Mouse (Mus musculus) heart, adult 2 months (tissue): ENCODE results near the gene Prap1.

Experiments used
- CTCF ChIP-seq: fragments of 200-600 bp; IDR thresholded peaks from 2 replicates; pipeline ENCODE4 v1.8.1; 2022; ENCODE audit warnings: antibody characterized with exemption, mild to moderate bottlenecking, moderate library complexity
- EP300 ChIP-seq: fragments of 200-500 bp; IDR thresholded peaks from 2 replicates; pipeline ENCODE4 v1.6.1; 2011; ENCODE audit warnings: low read depth, low read length, control low read depth; ENCODE audit not compliant: insufficient read depth

GRCm38 (mm10) chr7:140078711-140079110 lies 14.5 kb upstream of the Prap1 start:
- TF ChIP-seq EP300 (peak; percentile 44; the same call in 1 of the 2 replicates), CTCF (peak; percentile 91)
